Mouse (Mus musculus): ENCODE data around the gene Map2k7. TPM values are rescaled to one million over a fixed set of nuclear protein-coding genes. Genes with fewer than 3 reads are reported as not detected.

Map2k7 gene
- total and polyA plus RNA-seq, 3 experiments: 25.8 to 115 TPM; not detected in 1

GRCm38 (mm10) chr8:4265160-4265914 is 26.8 kb downstream of the Map2k7 start:
- Histone ChIP-seq H3K79me2 (ENCODE audit: control insufficient read depth, insufficient read depth, low read length, poor library complexity) (no peaks in the 10 kb centered on the region), H3K27ac (ENCODE audit: control insufficient read depth, low read depth, low read length) (no peak overlapping the region), H3K27me3 (ENCODE audit: control insufficient read depth in 1 of 2, insufficient read depth in 2 of 2, low read length in 2 of 2) (no peaks in the 10 kb centered on the region), H3K36me3 (ENCODE audit: control insufficient read depth in 1 of 2, insufficient read depth in 2 of 2, low read length in 2 of 2) (peaks cover 0 to 18% of the 10 kb centered on the region in 2 experiments; a peak in 2 of 4 replicates), H3K9ac (ENCODE audit: control insufficient read depth, low read depth, low read length, poor library complexity, severe bottlenecking) (no peak overlapping the region), H3K4me3 (ENCODE audit: control insufficient read depth in 1 of 2, insufficient read depth in 1 of 2, low read depth in 2 of 2, low read length in 2 of 2) (no peak overlapping the region), H3K9me3 (replicated peaks; ENCODE audit: insufficient read depth, low read length) (no peaks in the 10 kb centered on the region), H3K4me1 (ENCODE audit: control insufficient read depth in 1 of 2, insufficient read depth in 2 of 2, low read length in 2 of 2) (no peaks in the 10 kb centered on the region)
- DNase-seq (ENCODE audit: low read depth, low spot score): no peak
- TF ChIP-seq CHD2 (IDR thresholded peaks at IDR 0.05; ENCODE audit: low read length) (no peak), GATA1 (IDR thresholded peaks at IDR 0.05; ENCODE audit: low read depth, low read length) (no peak), MXI1 (IDR thresholded peaks at IDR 0.05; ENCODE audit: low read depth, low read length) (no peak), POLR2AphosphoS5 (IDR thresholded peaks at IDR 0.05; ENCODE audit: borderline replicate concordance, low read depth, low read length) (no peak), NELFE (IDR thresholded peaks at IDR 0.05; ENCODE audit: low read depth, low read length) (no peak), ZKSCAN1 (IDR thresholded peaks at IDR 0.05; ENCODE audit: low read depth, low read length) (no peak), ETS1 (IDR thresholded peaks at IDR 0.05; ENCODE audit: low read depth, low read length) (no peak), USF2 (IDR thresholded peaks at IDR 0.05; ENCODE audit: borderline replicate concordance in 1 of 2, insufficient read depth in 1 of 2, low read depth in 1 of 2, low read length in 2 of 2) (no peak), RCOR1 (IDR thresholded peaks at IDR 0.05; ENCODE audit: low read depth, low read length) (no peak), RAD21 (IDR thresholded peaks at IDR 0.05; ENCODE audit: low read depth, low read length) (no peak), ZC3H11A (IDR thresholded peaks at IDR 0.05; ENCODE audit: low read depth, low read length) (no peak), POLR2AphosphoS2 (IDR thresholded peaks at IDR 0.05; ENCODE audit: low read length) (no peak)

- DNase-seq (ENCODE audit: low read depth, low spot score): peak; percentile 46
- Histone ChIP-seq H3K4me1 (ENCODE audit: control insufficient read depth in 1 of 2, insufficient read depth in 2 of 2, low read length in 2 of 2) (no peaks in the 10 kb centered on the region), H3K9ac (ENCODE audit: control insufficient read depth, low read depth, low read length, poor library complexity, severe bottlenecking) (no peak overlapping the region), H3K4me3 (ENCODE audit: control insufficient read depth in 1 of 2, insufficient read depth in 1 of 2, low read depth in 2 of 2, low read length in 2 of 2) (no peak overlapping the region), H3K9me3 (replicated peaks; ENCODE audit: insufficient read depth, low read length) (no peaks in the 10 kb centered on the region), H3K27ac (ENCODE audit: control insufficient read depth, low read depth, low read length) (no peak overlapping the region), H3K79me2 (ENCODE audit: control insufficient read depth, insufficient read depth, low read length, poor library complexity) (no peaks in the 10 kb centered on the region), H3K27me3 (ENCODE audit: control insufficient read depth in 1 of 2, insufficient read depth in 2 of 2, low read length in 2 of 2) (no peaks in the 10 kb centered on the region), H3K36me3 (ENCODE audit: control insufficient read depth in 1 of 2, insufficient read depth in 2 of 2, low read length in 2 of 2) (peaks cover 0 to 22% of the 10 kb centered on the region in 2 experiments; a peak in 2 of 4 replicates)
- TF ChIP-seq RAD21 (IDR thresholded peaks at IDR 0.05; ENCODE audit: low read depth, low read length) (peak; percentile 34), SMC3 (IDR thresholded peaks at IDR 0.05; ENCODE audit: low read depth, low read length) (peak; percentile 59), CTCF (IDR thresholded peaks at IDR 0.05 in 2 of 3, conservative IDR thresholded peaks at IDR 0.05 in 1 of 3; ENCODE audit: control insufficient read depth in 1 of 3, insufficient read depth in 1 of 3, low read depth in 2 of 3, low read length in 3 of 3, poor library complexity in 1 of 3, severe bottlenecking in 1 of 3) (peak; percentile 27 to 73 (median 55); a peak in 5 of 6 replicates), ZC3H11A (IDR thresholded peaks at IDR 0.05; ENCODE audit: low read depth, low read length) (peak; percentile 50; the same call in 1 of the 2 replicates), BHLHE40 (IDR thresholded peaks at IDR 0.05; ENCODE audit: borderline replicate concordance, low read depth, low read length) (no peak), HCFC1 (IDR thresholded peaks at IDR 0.05; ENCODE audit: low read depth, low read length) (no peak), UBTF (IDR thresholded peaks at IDR 0.05; ENCODE audit: borderline replicate concordance, insufficient read depth, low read depth, low read length) (no peak)
These were observed 29.1 kb downstream of the Map2k7 start for GRCm38 (mm10) chr8:4267627-4268026.
